Mouse (Mus musculus): ENCODE data around the gene Slc35a2. TPM values are rescaled to one million over a fixed set of nuclear protein-coding genes. Genes with fewer than 3 reads are reported as not detected.
"Not testable (repeated sequence)": the region's sequence is repeated elsewhere in the genome, so short reads cannot be mapped to it uniquely, and the experiment has no call there.

Gene Slc35a2
- total RNA-seq, 4 experiments from 2014 or later, result 28.2 to 47.5 (median 42.3) TPM

DNA sequence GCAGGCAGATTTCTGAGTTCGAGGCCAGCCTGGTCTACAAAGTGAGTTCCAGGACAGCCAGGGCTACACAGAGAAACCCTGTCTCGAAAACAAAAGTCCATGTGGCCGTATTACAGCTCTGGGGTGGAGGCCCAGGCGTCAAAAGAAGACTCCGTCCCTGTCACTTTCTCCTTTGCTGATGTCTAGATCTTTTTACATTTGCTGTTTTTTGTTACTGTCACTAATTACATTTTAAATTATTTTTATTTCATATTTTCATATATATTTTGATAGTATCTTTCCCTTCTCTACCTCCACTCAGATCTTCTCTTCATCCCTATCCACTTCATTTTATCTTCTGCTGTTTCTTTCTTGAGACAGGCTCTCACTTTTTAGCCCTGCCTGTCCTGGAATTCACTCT lies 23.9 kb downstream of the Slc35a2 start, which contains the start of gene Gm10491:
TSS of gene Gm10491 (minus strand) at position 101 of the 400 bp plus-strand sequence.
- no peak for DNase-seq (ENCODE audit: low spot score in 2 of 2)

DNA sequence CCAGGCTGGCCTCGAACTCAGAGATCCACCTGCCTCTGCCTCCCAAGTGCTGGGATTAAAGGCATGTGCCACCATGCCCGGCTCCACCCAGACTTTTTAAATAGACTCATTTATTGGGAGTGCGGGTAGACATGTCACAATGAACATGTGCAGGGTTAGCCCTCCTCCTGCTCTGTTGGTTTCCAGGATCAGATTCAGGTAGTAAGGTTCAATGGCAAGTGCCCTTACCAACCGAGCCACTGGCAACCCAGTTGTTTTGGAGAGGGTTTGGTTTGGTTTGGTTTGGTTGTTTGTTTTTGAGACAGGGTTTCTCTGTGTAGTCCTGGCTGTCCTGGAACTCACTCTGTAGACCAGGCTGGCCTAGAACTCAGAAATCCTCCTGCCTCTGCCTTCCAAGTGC lies 25.4 kb downstream of the Slc35a2 start, which contains the start of gene Gm10490:
TSS of gene Gm10490 (plus strand) at position 301 of the 400 bp plus-strand sequence.
- not testable (repeated sequence) for DNase-seq (ENCODE audit: low spot score in 2 of 2)

DNA sequence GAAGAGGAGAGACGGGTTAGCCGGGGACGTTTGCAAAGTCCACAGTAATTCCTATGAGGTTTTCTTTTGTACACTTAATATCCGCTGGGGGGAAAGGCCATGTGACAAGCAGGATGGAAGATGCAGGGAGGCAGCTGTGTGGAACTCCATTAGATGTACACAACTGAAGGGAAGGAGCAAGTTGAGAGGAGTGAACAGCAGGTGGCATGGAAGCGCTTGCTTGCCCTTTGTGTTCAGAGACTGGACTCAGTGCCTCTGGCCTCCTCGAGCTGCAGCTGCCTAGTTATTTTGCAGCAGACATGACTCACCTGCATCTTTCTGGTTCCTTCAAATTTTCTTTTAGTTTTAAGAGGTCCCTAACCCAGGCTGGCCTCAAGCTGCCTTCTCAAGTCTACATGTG lies 26.6 kb downstream of the Slc35a2 start:
- DNase-seq (ENCODE audit: low spot score in 2 of 2), result no peak

DNA sequence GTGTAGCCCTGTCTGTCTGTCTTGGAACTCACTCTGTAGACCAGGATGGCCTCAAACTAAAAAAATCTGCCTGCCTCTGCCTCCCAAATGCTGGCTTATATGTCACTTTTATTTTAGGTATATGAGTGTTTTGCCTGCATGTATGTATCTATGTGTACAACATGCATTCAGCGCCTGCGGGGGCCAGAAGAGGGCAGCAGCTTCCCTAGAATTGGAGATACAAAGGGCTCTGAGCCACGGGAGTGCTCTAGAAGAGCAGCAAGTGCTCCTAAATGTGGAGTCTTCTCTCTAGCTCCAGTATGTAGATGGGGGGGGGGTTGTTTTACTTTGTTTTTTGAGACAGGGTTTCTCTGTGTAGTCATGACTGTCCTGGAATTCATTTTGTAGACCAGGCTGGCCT lies 31.8 kb downstream of the Slc35a2 start:
- DNase-seq (ENCODE audit: low spot score in 2 of 2), result not testable (repeated sequence)

DNA sequence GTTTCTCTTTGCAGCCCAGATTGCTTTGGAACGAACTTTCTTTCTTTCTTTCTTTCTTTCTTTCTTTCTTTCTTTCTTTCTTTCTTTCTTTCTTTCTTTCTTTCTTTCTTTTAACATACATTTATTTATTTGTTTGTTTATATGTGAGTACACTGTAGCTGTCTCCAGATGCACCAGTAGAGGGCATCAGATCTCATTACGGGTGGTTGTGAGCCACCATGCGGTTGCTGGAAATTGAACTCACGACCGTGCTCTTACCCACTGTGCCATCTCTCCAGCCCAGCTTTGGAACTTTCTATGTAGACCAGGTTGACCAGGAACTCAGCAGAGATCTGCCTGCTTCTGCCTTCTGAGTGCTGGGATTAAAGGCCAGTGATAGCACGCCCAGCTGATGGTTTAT lies 34.1 kb downstream of the Slc35a2 start:
- DNase-seq (ENCODE audit: low spot score in 2 of 2), result not testable (repeated sequence)

DNA sequence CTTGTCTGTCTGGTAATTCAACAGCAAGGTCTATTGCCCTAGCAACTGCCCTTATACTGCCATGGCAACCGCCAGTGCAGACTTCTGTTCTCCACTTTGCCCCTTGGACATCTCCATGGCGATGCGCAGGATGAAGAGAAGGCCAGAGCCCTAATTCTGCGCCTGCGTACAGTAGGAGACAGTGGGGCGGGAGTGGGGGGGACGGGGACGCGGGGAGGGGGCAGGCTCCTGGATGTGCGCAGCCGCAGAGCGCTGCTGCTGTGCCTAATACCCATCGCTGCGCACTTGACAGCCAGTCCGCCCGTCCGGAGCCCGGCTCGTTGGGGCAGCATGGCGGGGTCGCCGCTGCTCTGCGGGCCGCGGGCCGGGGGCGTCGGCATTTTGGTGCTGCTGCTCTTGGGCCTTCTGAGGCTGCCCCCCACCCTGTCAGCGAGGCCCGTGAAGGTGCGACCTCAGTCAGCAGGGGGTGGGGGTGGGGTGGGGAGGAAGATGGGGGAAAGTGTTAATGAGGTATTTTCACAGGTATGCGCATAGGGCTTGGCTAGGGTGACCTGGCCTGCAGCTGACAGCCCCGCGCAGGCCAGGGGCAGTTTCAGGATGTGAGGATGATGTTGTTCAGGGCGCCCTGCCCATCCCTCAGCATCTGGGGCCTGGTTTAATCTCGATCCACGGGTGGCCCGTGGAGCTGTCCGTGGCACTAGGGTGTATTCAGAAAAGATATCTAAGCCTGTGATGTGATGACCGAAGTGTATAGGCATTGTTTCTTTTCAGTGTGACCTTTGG lies 36.0 kb downstream of the Slc35a2 start, which contains the start of gene Pcsk1n:
TSS of gene Pcsk1n (plus strand) at position 222 of the 783 bp plus-strand sequence.
- peak in 1 of 2 experiments; percentile 36 for DNase-seq (ENCODE audit: low spot score in 2 of 2)

DNA sequence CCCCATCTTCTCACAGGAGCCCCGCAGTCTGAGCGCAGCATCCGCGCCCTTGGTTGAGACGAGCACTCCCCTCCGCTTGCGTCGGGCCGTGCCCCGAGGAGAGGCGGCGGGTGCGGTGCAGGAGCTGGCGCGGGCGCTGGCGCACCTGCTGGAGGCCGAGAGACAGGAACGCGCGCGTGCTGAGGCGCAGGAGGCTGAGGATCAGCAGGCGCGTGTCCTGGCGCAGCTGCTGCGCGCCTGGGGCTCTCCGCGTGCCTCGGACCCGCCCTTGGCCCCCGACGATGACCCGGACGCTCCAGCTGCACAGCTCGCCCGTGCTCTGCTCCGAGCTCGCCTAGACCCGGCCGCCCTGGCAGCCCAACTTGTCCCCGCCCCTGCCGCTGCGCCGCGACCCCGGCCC lies 38.2 kb downstream of the Slc35a2 start:
- no peak for DNase-seq (ENCODE audit: low spot score in 2 of 2)

DNA sequence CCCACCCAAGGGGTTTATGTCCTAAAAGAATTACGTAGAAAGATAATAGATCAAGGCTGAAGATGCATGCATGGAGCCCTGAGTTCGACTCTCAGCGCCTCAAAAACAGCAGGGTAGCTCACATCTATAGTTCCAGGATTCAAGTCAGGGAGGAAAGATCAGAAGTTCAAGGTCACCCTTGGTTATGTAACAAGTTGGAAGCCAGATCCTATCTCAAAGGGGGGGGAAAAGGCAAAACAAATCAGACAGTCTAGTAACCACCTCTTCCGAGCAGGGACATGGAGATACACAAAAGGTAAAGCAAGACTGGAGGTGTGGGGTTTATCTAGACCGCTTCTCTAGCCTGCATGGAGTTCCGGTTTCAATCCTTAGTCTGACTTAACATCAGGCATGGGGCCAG lies 42.4 kb downstream of the Slc35a2 start:
- no peak for DNase-seq (ENCODE audit: low spot score in 2 of 2)

DNA sequence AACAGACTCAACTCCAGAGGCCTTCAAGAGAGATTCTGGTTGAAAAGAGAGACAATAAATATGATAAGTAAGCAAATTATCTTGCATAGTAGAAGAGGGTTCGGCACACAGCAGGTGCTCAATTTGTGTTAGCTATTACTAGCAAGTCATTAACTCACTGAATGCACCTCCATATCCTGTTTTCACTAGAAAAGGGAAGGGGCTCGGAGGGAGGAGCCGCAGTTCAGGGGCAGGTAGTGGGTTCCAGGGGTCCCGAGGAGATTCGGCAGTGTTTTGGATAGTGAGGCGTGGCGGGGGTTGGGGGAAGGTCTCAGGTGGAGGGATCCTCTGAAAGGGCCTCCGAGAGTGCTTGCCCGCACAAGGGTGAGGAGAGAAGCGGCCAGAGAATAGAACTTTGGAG lies 43.3 kb downstream of the Slc35a2 start:
- DNase-seq (ENCODE audit: low spot score in 2 of 2), result no peak

DNA sequence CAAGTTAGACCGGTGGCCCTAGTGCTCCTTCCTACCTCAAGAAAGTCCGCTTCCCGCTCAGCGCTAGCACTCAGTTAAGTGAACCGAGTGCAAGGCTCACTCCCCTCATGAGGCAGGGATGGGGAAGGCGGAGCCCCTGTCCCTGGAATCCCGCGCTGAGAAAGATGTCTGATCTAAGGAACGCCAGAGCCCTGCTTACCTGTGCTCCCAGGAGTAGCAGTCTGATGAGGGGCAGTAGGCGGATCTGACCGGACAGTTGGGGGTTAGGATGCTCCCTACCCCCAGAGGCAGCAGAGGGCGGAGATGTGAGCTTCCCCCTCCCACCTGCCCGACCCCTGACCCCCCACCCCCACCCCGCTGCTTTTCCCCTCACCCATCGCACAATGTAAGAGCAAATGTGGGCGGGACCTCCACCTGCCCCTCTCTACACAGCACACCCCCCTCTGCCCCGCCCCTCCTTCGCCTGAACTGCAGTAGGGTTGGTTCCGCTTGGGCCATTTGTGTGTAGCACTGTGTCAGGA lies 44.5 kb downstream of the Slc35a2 start, which contains the start of gene Eras:
TSS of gene Eras (minus strand) at position 338 of the 521 bp plus-strand sequence.
- DNase-seq (ENCODE audit: low spot score in 2 of 2), result no peak

DNA sequence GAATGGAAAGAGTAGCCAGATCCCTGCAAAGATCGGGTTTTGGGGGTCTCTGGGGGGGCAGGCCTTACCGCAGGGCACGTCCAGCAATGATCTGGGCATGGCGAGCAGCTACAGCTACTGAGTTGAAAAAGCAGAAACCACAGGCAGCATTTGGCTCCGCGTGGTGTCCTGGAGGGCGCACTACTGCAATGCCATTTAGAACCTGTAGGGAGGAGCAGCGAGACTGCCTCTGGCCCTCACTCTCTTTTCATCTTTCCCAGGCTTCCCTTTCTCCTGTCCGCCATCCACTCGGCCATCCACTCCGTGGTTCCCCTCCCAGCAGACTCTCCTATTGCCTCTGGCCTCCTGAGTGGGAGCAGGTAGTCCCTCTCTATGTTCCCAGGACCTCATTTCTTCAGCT lies 53.0 kb downstream of the Slc35a2 start:
- DNase-seq (ENCODE audit: low spot score in 2 of 2), result no peak

DNA sequence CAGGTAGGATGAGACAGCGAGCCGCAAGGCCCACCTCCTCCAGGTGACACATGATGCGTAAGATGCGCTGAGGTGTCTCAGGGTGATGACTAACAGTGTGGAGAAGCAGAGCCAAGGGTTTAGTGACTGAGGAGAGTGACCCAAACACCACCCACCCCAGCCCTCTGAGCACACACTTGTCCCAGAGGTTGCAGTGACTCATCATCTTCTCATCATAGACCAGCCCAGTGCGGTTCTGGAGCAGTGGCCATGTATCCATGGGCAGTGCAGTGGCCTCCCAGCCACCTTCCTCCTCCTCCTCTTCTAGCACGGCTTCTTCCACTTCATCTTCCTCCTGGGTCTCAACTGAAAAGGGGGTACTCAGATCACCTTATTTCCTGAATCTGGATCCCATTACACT lies 53.8 kb downstream of the Slc35a2 start:
- DNase-seq (ENCODE audit: low spot score in 2 of 2), result no peak

Other genes starting within 250 kb of the Slc35a2 start
- gene Syp, start 245.6 kb upstream of the Slc35a2 start, total RNA-seq (2022), result 1,000 to 10,000 TPM; 1,778 to 2,065 (median 1,954) TPM
- gene Prickle3, start 226.8 kb upstream of the Slc35a2 start, total RNA-seq (2022), result 1 to 10 TPM; 1.7 to 2.9 (median 2.6) TPM
- gene Plp2, start 212.6 kb upstream of the Slc35a2 start, total RNA-seq (2022), result 10 to 100 TPM in 2 of 4 experiments, 1 to 10 TPM in 2; 6.3 to 11.0 (median 10.2) TPM
- under 1 TPM in 3 of 4 experiments, not detected in 1; 0.26 to 0.46 (median 0.26) TPM for gene Magix, start 202.8 kb upstream of the Slc35a2 start, total RNA-seq (2022)
- gene Gpkow, start 186.9 kb upstream of the Slc35a2 start, total RNA-seq (2022), result 10 to 100 TPM; 32.9 to 36.4 (median 33.5) TPM
- 10 to 100 TPM; 59.1 to 71.0 (median 67.8) TPM for gene Wdr45, start 169.7 kb upstream of the Slc35a2 start, total RNA-seq (2022)
- under 1 TPM in 1 of 4 experiments, not detected in 3; 0.74 TPM for gene Gm45208, start 161.8 kb upstream of the Slc35a2 start, total RNA-seq (2022)
- gene Praf2, start 155.6 kb upstream of the Slc35a2 start, total RNA-seq (2022), result 100 to 1,000 TPM in 3 of 4 experiments, 10 to 100 TPM in 1; 93.3 to 107 (median 103) TPM
- 10 to 100 TPM; 15.7 to 26.0 (median 17.6) TPM for gene Ccdc120, start 133.1 kb upstream of the Slc35a2 start, total RNA-seq (2022)
- 10 to 100 TPM; 34.5 to 36.0 (median 35.1) TPM for gene Tfe3, start 121.5 kb upstream of the Slc35a2 start, total RNA-seq (2022)
- gene Gripap1, start 94.3 kb upstream of the Slc35a2 start, total RNA-seq (2022), result 100 to 1,000 TPM; 106 to 111 (median 107) TPM
- gene Kcnd1, start 61.7 kb upstream of the Slc35a2 start, total RNA-seq (2022), result 10 to 100 TPM in 3 of 4 experiments, 1 to 10 TPM in 1; 7.6 to 10.9 (median 10.4) TPM
- gene Otud5, start 42.7 kb upstream of the Slc35a2 start, total RNA-seq (2022), result 10 to 100 TPM; 76.2 to 84.7 (median 78.7) TPM
- gene Pim2, start 5.8 kb upstream of the Slc35a2 start, total RNA-seq (2022), result 10 to 100 TPM; 45.5 to 49.9 (median 46.2) TPM
- gene Pqbp1, start 15.2 kb downstream of the Slc35a2 start, total RNA-seq (2022), result 10 to 100 TPM; 79.2 to 89.9 (median 84.2) TPM
- gene Timm17b, start 15.3 kb downstream of the Slc35a2 start, total RNA-seq (2022), result 10 to 100 TPM; 22.9 to 33.3 (median 29.3) TPM
- not detected for gene Gm10491, start 23.8 kb downstream of the Slc35a2 start, total RNA-seq (2022)
- gene Gm10490, start 25.5 kb downstream of the Slc35a2 start, total RNA-seq (2022), result 1 to 10 TPM in 1 of 4 experiments, not detected in 3; 1.4 TPM
- gene Pcsk1n, start 35.8 kb downstream of the Slc35a2 start, total RNA-seq (2022), result 100 to 1,000 TPM; 412 to 461 (median 441) TPM
- gene Eras, start 44.6 kb downstream of the Slc35a2 start, total RNA-seq (2022), result not detected
- gene Hdac6, start 63.9 kb downstream of the Slc35a2 start, total RNA-seq (2022), result 10 to 100 TPM; 45.1 to 52.4 (median 46.9) TPM
- not detected for gene Gata1, start 94.0 kb downstream of the Slc35a2 start, total RNA-seq (2022)
- 1 to 10 TPM in 2 of 4 experiments, under 1 TPM in 1, not detected in 1; 0.63 to 1.2 (median 1.1) TPM for gene Glod5, start 134.5 kb downstream of the Slc35a2 start, total RNA-seq (2022)
- 10 to 100 TPM; 24.7 to 27.5 (median 26.6) TPM for gene Suv39h1, start 190.7 kb downstream of the Slc35a2 start, total RNA-seq (2022)
- gene Was, start 206.5 kb downstream of the Slc35a2 start, total RNA-seq (2022), result 1 to 10 TPM in 3 of 4 experiments, under 1 TPM in 1; 0.82 to 3.6 (median 2.0) TPM
- gene Wdr13, start 248.9 kb downstream of the Slc35a2 start, total RNA-seq (2022), result 100 to 1,000 TPM; 176 to 202 (median 193) TPM